Mouse (Mus musculus) thymus, adult 2 months (tissue): Measurements from ENCODE around the gene Gm29776. TPM values are rescaled to one million over a fixed set of nuclear protein-coding genes. Genes with fewer than 3 reads are reported as not detected.

ENCODE experiments used
- DNase-seq: peaks from one replicate; pipeline ENCODE4 v3.0.0; 2021
- H3K27ac ChIP-seq: fragments of 200-500 bp; 2 replicates; pipeline ENCODE4 v1.5.1; 2012; ENCODE audit warnings: low read length, control low read depth; ENCODE audit not compliant: control insufficient read depth, insufficient read depth
- H3K27me3 ChIP-seq: fragments of 200-500 bp; 2 replicates; pipeline ENCODE4 v1.6.1; 2012; ENCODE audit warnings: mild to moderate bottlenecking, low read length, moderate library complexity, mixed read lengths; ENCODE audit not compliant: control insufficient read depth, insufficient read depth
- H3K36me3 ChIP-seq: fragments of 200-500 bp; 2 replicates; pipeline ENCODE4 v1.6.1; 2012; ENCODE audit warnings: mild to moderate bottlenecking, low read length, moderate library complexity; ENCODE audit not compliant: control insufficient read depth, insufficient read depth
- H3K4me1 ChIP-seq: fragments of 200-500 bp; replicated peaks from 2 replicates; pipeline ENCODE4 v1.6.1; 2012; ENCODE audit warnings: low read length; ENCODE audit not compliant: control insufficient read depth, insufficient read depth
- H3K4me3 ChIP-seq: fragments of 200-500 bp; 2 replicates; pipeline ENCODE4 v1.5.1; 2012; ENCODE audit warnings: mild to moderate bottlenecking, low read length, control low read depth, moderate library complexity; ENCODE audit not compliant: control insufficient read depth, insufficient read depth
- CTCF ChIP-seq: fragments of 200-500 bp; IDR thresholded peaks from 2 replicates; pipeline ENCODE4 v1.5.1; 2012; ENCODE audit warnings: mild to moderate bottlenecking, control low read depth, low read length, moderate library complexity, borderline replicate concordance; ENCODE audit not compliant: control insufficient read depth, poor library complexity, insufficient read depth; ENCODE audit errors: extremely low read depth
- POLR2A ChIP-seq: fragments of 200-500 bp; IDR thresholded peaks from 2 replicates; pipeline ENCODE4 v1.6.1; 2012; ENCODE audit warnings: mild to moderate bottlenecking, low read length, control low read depth, moderate library complexity; ENCODE audit not compliant: control insufficient read depth, poor library complexity, insufficient read depth; ENCODE audit errors: extremely low read depth
- WGBS: fragments of 180-500 bp; shearing (Covaris S2); methylation state at CpG from one replicate; pipeline ENCODE4 v1.1.7; 2018; 5-methylcytosine and 5-hydroxymethylcytosine counted together
- polyA plus RNA-seq: library from polyadenylated mRNA; depleted of rRNA; stranded (reverse); fragments of >200 nt; gene quantifications from 2 replicates; pipeline ENCODE4 v1.2.3, GENCODE M21; 2012

Gene Gm29776
- polyA plus RNA-seq, 1 experiment, result 0.09 TPM

GRCm38 (mm10) chr14:54699586-54699985 is 953 bp upstream of the Gm29776 start:
- Histone ChIP-seq H3K36me3 (no peaks in the 10 kb centered on the region), H3K4me3 (no peak overlapping the region), H3K4me1 (peaks cover 21% of the 10 kb centered on the region), H3K27ac (no peak overlapping the region), H3K27me3 (no peaks in the 10 kb centered on the region)
- WGBS, result 94% methylated on average over 3 of the region's 3 CpGs
- no peak for TF ChIP-seq CTCF
- no peak for DNase-seq

DNA sequence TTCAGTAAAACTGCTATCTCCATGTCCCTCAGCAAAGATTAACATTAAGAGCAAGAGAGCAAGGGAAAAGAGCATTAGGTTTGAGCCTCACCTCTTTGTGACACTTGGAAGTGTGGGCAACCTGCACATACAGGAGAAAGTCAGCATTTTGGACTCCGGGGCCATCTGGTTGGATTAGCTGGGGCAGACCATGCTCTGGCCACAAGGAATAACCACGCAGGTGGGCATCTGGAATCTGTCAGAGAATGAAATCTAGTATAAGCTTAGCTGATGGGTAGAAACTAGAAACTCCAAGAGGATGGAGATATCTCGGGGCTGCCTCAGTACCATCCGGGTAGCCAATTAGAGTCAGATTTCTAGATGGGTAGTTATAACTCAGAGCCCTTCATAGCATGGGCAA is 1.9 kb downstream of the Gm29776 start:
- Histone ChIP-seq H3K36me3 (no peaks in the 10 kb centered on the region), H3K4me3 (no peak overlapping the region), H3K27me3 (no peaks in the 10 kb centered on the region), H3K4me1 (peaks cover 21% of the 10 kb centered on the region), H3K27ac (no peak overlapping the region)
- DNase-seq, result no peak
- TF ChIP-seq CTCF (no peak), POLR2A (no peak)
- 98% methylated on average over 4 of the region's 4 CpGs for WGBS

DNA sequence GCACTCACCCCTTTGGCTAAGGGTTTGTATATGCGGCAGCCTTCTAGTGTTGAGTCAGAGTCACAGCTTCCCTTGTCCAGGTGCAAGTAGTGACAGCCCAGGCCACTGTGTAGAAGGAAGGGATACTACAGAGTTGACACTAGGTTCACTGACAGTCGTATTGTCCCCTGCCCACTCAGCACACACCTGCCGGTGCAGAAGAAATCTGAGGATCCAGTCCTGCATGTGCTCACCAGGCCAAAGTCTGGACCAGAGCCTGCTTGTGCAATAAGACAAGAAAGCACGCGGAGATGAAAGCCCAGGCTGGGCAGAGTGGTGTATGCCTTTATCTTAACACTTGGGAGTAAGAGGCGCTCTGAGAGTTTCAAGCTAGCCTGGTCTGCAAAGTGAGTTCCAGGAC is 3.6 kb downstream of the Gm29776 start:
- 62% methylated on average over 6 of the region's 6 CpGs for WGBS
- TF ChIP-seq CTCF (no peak), POLR2A (no peak)
- H3K27ac ChIP-seq, result no peak overlapping the region
- H3K4me1 ChIP-seq, result peaks cover 19% of the 10 kb centered on the region
- no peak overlapping the region for H3K4me3 ChIP-seq
- no peaks in the 10 kb centered on the region for H3K27me3 ChIP-seq
- peaks cover 10% of the 10 kb centered on the region for H3K36me3 ChIP-seq
- DNase-seq, result no peak

DNA sequence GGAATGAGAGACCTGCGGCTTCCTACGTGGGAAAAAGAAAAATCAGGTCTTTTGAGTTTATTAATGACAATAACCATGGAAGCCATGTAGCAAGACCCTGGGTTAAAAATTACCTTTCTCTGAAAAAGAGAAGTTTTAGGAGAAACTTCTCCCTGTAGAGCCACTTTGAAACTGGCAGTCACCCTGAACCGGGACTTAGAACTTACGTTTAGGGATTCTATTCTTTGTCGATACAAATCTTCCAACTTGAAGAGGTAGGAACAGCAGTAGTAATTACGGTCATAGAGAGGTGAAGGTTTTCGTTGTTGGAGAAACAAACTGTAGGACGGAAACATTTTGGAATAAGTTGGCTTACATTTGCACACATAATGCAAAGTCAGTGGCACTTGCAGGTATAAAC is 11.4 kb downstream of the Gm29776 start:
- Histone ChIP-seq H3K4me3 (peak overlapping the region; percentile 83), H3K27ac (0 out of 2 replicates have a peak overlapping the region, but pooled peaks have one; percentile 36), H3K36me3 (peaks cover 28% of the 10 kb centered on the region), H3K4me1 (peaks cover 3% of the 10 kb centered on the region; the same call in 1 of the 2 replicates), H3K27me3 (no peaks in the 10 kb centered on the region)
- no peak for TF ChIP-seq CTCF
- no peak for TF ChIP-seq POLR2A
- no peak for DNase-seq
- WGBS, result 1% methylated on average over 8 of the region's 8 CpGs

DNA sequence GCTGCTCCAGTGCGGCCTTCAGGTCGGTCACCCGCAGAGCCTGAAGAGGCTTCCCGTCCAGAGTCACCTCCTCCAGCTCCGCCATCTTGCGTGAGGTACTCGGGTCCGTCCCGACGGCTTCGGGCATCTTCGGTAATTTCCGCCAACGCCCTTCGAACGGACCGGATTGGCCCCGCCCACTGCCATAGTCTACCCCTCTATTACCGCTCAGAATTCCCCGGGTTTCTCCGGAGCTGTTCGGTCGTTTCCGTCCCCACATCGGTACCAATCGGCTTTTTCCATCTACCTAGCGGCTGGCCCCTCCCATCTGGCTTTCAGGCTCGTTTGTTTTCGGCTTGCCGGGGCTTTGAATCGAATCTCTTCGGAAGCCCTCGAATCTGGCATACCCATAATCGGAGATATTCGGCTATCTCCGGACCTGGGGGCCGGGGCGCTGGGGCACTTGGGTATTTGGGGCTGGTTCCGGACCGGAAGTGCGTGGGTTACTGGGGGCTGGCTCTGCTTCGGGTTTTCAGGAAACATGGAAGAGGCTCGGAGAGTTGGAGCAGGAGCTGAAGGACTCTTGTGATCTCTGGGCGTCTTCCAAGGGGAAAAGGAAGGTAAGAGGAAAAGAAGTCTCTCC is 12.0 kb downstream of the Gm29776 start, which contains the start of gene Acin1:
Gene Acin1 (minus strand): TSS at position 410 of the 622 bp plus-strand sequence.
- peak; percentile 90 for TF ChIP-seq POLR2A
- TF ChIP-seq CTCF, result peak; percentile 54; the same call in 1 of the 2 replicates
- peak within 1 kb of the TSS; percentile 74 for H3K27ac ChIP-seq
- H3K4me1 ChIP-seq, result peaks cover 3% of the 10 kb centered on the region; the same call in 1 of the 2 replicates
- no peaks in the 10 kb centered on the region for H3K27me3 ChIP-seq
- peak; percentile 100 for DNase-seq
- peak within 1 kb of the TSS; percentile 94 for H3K4me3 ChIP-seq
- under 1% methylated on average over 44 of the region's 44 CpGs for WGBS
- peaks cover 28% of the 10 kb centered on the region for H3K36me3 ChIP-seq

GRCm38 (mm10) chr14:54686063-54686521 is 12.5 kb downstream of the Gm29776 start, which contains the start of gene 1700123O20Rik:
Gene 1700123O20Rik, plus strand, starts transcription at chr14:54686216.
- H3K4me3 ChIP-seq, result peak within 1 kb of the TSS; percentile 94
- peaks cover 3% of the 10 kb centered on the region; the same call in 1 of the 2 replicates for H3K4me1 ChIP-seq
- H3K27me3 ChIP-seq, result no peaks in the 10 kb centered on the region
- peak; percentile 83 for DNase-seq
- H3K27ac ChIP-seq, result peak within 1 kb of the TSS; percentile 74
- H3K36me3 ChIP-seq, result peaks cover 28% of the 10 kb centered on the region
- no peak for TF ChIP-seq CTCF
- TF ChIP-seq POLR2A, result no peak
- under 1% methylated on average over 41 of the region's 41 CpGs for WGBS

DNA sequence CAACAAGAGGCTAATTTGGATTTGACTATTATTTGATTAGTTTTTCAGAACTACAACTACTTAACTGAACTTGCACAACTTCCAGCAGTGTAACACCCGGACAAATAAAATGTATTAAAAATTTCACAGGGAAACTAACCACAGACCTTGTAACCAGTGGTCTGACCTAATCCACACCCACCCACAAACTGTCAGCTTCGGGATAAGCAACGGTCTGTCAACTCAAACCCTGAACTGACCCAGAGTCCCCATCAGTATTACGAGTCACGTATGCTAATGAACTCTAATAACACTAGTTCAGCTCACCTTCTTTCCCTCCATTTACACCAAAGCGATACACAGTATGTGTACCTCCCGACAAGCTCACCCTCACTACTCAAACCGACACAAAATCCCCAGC is 13.2 kb downstream of the Gm29776 start:
- H3K27ac ChIP-seq, result no peak overlapping the region
- H3K4me3 ChIP-seq, result no peak overlapping the region; the same call in 1 of the 2 replicates
- WGBS, result 3% methylated on average over 8 of the region's 8 CpGs
- H3K4me1 ChIP-seq, result peaks cover 3% of the 10 kb centered on the region; the same call in 1 of the 2 replicates
- TF ChIP-seq POLR2A (no peak), CTCF (no peak)
- H3K36me3 ChIP-seq, result peaks cover 22% of the 10 kb centered on the region
- no peak for DNase-seq
- no peaks in the 10 kb centered on the region for H3K27me3 ChIP-seq
